ENCODE assay signal across 26 mouse cellular contexts in the genomic region with DNA sequence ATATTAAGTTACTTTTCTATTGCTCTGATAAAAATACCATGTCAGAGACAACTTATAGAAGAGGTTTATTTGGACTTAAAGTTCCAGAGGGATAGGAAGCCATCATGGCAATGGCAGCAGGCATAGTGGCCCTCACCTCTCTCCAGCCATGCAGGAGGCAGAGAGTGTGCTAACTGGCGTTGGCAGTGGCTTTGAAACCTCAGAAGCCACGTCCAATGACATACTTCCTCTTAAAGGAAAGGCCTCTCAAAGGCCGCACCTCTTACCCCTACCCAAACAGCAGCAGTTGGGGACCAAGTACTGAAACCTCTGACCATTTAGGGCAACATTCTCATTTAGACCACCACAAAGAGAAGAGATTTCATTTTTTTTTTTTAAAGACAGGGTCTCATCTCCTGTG. TPM values are rescaled to one million over a fixed set of nuclear protein-coding genes. Genes with fewer than 3 reads are reported as not detected.
DNase-seq lines count a peak whose midpoint lies in the region; ATAC-seq and TF ChIP-seq lines count a peak whose summit lies in the region.
"Had no signal": no experiment of that assay in that cellular context is flagged by ENCODE, and none has a peak within 500 bp of the region (broad histone marks: within the 10 kb centered on the region; RNA-seq: fewer than 3 reads in every experiment).

No protein-coding gene starts in this region.

- H3K4me1 ChIP-seq in CH12.LX (ENCODE audit: control insufficient read depth in 1 of 2, insufficient read depth in 2 of 2) = peaks cover 0 to 5% of the 10 kb centered on the region in 2 experiments; a peak in 1 of 4 replicates
- peaks cover 38% of the 10 kb centered on the region for H3K4me1 ChIP-seq in megakaryocyte, embryonic 14.5 days
- no peaks in the 10 kb centered on the region for H3K4me1 ChIP-seq in kidney, embryonic 16.5 days (ENCODE audit: insufficient read depth, low read length)
- H3K4me1 ChIP-seq: forebrain, embryonic 12.5 days; heart, embryonic 10.5 days; hindbrain, embryonic 13.5 days; intestine, embryonic 15.5 days had no signal

- no peaks in the 10 kb centered on the region for H3K9me3 ChIP-seq in CH12.LX (replicated peaks; ENCODE audit: low read length)
- no peaks in the 10 kb centered on the region for H3K9me3 ChIP-seq in megakaryocyte, embryonic 14.5 days
- no peaks in the 10 kb centered on the region for H3K9me3 ChIP-seq in kidney, embryonic 16.5 days (ENCODE audit: low read length)
- H3K9me3 ChIP-seq: embryonic facial prominence, embryonic 13.5 days; forebrain, embryonic 12.5 days; forebrain, embryonic 15.5 days; heart, embryonic 10.5 days; hindbrain, embryonic 10.5 days; hindbrain, embryonic 13.5 days; intestine, embryonic 15.5 days had no signal

- DNase-seq in CH12.LX (ENCODE audit: extremely low read depth) = peak; percentile 21
- DNase-seq in cerebellum, postnatal 14 days = no peak
- no peak for DNase-seq in MN1 (ENCODE audit: low spot score)
- DNase-seq: adrenal gland, adult 8-10 months; adrenal gland, postnatal 25 days; cerebellum, adult 18-20 months; cerebellum, adult 9-10 months; cerebellum, postnatal 25 days; embryo, embryonic 11 days; gastrocnemius, postnatal 25 days; heart, adult 2 months; kidney, adult 11 months had no signal

- no peak for TF ChIP-seq CTCF in CH12.LX (conservative IDR thresholded peaks at IDR 0.05 in 1 of 2, IDR thresholded peaks at IDR 0.05 in 1 of 2; ENCODE audit: low read depth in 2 of 2, low read length in 2 of 2)

- no peak for TF ChIP-seq POLR2A in CH12.LX (IDR thresholded peaks at IDR 0.05; ENCODE audit: low read depth, low read length)

- no peak overlapping the region for H3K4me3 ChIP-seq in CH12.LX (replicated peaks in 1 of 3; ENCODE audit: low read depth in 2 of 3, low read length in 2 of 3, poor library complexity in 1 of 3)
- peak overlapping the region; percentile 46 for H3K4me3 ChIP-seq in megakaryocyte, embryonic 14.5 days (replicated peaks)
- H3K4me3 ChIP-seq in kidney, embryonic 16.5 days (ENCODE audit: low read length) = no peak overlapping the region
- H3K4me3 ChIP-seq: embryonic facial prominence, embryonic 10.5 days; embryonic facial prominence, embryonic 13.5 days; erythroblast, embryonic 14.5 days; forebrain, embryonic 12.5 days; forebrain, embryonic 15.5 days; heart, adult 2 months; heart, embryonic 10.5 days; hindbrain, embryonic 10.5 days; hindbrain, embryonic 13.5 days; intestine, embryonic 15.5 days had no signal

- no peak overlapping the region for H3K27ac ChIP-seq in CH12.LX (ENCODE audit: insufficient read depth, low read depth)
- H3K27ac ChIP-seq in kidney, embryonic 16.5 days (ENCODE audit: low read length) = no peak overlapping the region
- H3K27ac ChIP-seq: embryonic facial prominence, embryonic 10.5 days; embryonic facial prominence, embryonic 13.5 days; forebrain, embryonic 12.5 days; forebrain, embryonic 15.5 days; heart, adult 2 months; heart, embryonic 10.5 days; hindbrain, embryonic 10.5 days; hindbrain, embryonic 13.5 days; intestine, embryonic 15.5 days had no signal

- no peaks in the 10 kb centered on the region for H3K27me3 ChIP-seq in CH12.LX (replicated peaks)
- no peaks in the 10 kb centered on the region for H3K27me3 ChIP-seq in megakaryocyte, embryonic 14.5 days (replicated peaks)
- no peaks in the 10 kb centered on the region for H3K27me3 ChIP-seq in kidney, embryonic 16.5 days (ENCODE audit: insufficient read depth, low read length)
- H3K27me3 ChIP-seq: embryonic facial prominence, embryonic 13.5 days; forebrain, embryonic 12.5 days; forebrain, embryonic 15.5 days; hindbrain, embryonic 13.5 days; intestine, embryonic 15.5 days had no signal

- H3K36me3 ChIP-seq in CH12.LX (replicated peaks in 1 of 2; ENCODE audit: control insufficient read depth in 1 of 2, insufficient read depth in 1 of 2, low read length in 1 of 2) = peaks cover 24 to 74% of the 10 kb centered on the region in 2 experiments
- peaks cover 71% of the 10 kb centered on the region for H3K36me3 ChIP-seq in megakaryocyte, embryonic 14.5 days (replicated peaks; ENCODE audit: low read length)
- peaks cover 3% of the 10 kb centered on the region; the same call in 1 of the 2 replicates for H3K36me3 ChIP-seq in kidney, embryonic 16.5 days (ENCODE audit: insufficient read depth, low read length)
- H3K36me3 ChIP-seq: intestine, embryonic 15.5 days had no signal

- H3K4me2 ChIP-seq in CH12.LX (ENCODE audit: insufficient read depth, low read depth, poor library complexity, severe bottlenecking) = no peak overlapping the region
- no peak overlapping the region for H3K4me2 ChIP-seq in kidney, embryonic 16.5 days (replicated peaks; ENCODE audit: low read depth, low read length)
- H3K4me2 ChIP-seq: embryonic facial prominence, embryonic 13.5 days; forebrain, embryonic 12.5 days; forebrain, embryonic 15.5 days; hindbrain, embryonic 13.5 days; intestine, embryonic 15.5 days had no signal

- ATAC-seq in granulocyte monocyte progenitor cell, adult 5-6 weeks (replicated peaks; ENCODE audit: poor library complexity, severe bottlenecking) = peak; percentile 91
- ATAC-seq in kidney, embryonic 16.5 days (ENCODE audit: low FRiP score, low TSS enrichment) = no peak
- ATAC-seq: CD4-positive, CD25-positive, alpha-beta regulatory T cell, adult 4 months; forebrain, embryonic 15.5 days; hindbrain, embryonic 16.5 days; intestine, embryonic 15.5 days had no signal

- no peak for TF ChIP-seq RAD21 in CH12.LX (IDR thresholded peaks at IDR 0.05; ENCODE audit: low read depth, low read length)

- no peak for TF ChIP-seq EP300 in CH12.LX (IDR thresholded peaks at IDR 0.05; ENCODE audit: low read length)

- in situ Hi-C loops in CH12.LX (cut with MboI; ENCODE audit: low pct_ligation_motif_present, low pct_unique_long_range_greater_than_20kb, low sequenced_read_pairs) = no loop called here

- 65% methylated on average over 3 of the region's 3 CpGs for WGBS in kidney, embryonic 16.5 days

- no peaks in the 10 kb centered on the region for H3K79me2 ChIP-seq in CH12.LX (replicated peaks; ENCODE audit: control insufficient read depth, extremely low read depth, insufficient read depth, poor library complexity, severe bottlenecking)

- dilution Hi-C loops in CH12.LX (cut with MboI; ENCODE audit: extremely low pct_ligation_motif_present, extremely low pct_unique_long_range_greater_than_20kb, low sequenced_read_pairs) = no loop called here

- no peak overlapping the region for H3K9ac ChIP-seq in CH12.LX (ENCODE audit: insufficient read depth, low read depth)
- H3K9ac ChIP-seq in kidney, embryonic 16.5 days (replicated peaks; ENCODE audit: low read length) = no peak overlapping the region
- H3K9ac ChIP-seq: embryonic facial prominence, embryonic 13.5 days; forebrain, embryonic 12.5 days; forebrain, embryonic 15.5 days; hindbrain, embryonic 13.5 days; intestine, embryonic 15.5 days had no signal

TF ChIP-seq in CH12.LX, 34 proteins besides CTCF, POLR2A, EP300 and RAD21:
- TF ChIP-seq ETS1 (conservative IDR thresholded peaks at IDR 0.05; ENCODE audit: low read depth, low read length) = no peak
- no peak for TF ChIP-seq ZMIZ1 (IDR thresholded peaks at IDR 0.05; ENCODE audit: low read depth, low read length)
- no peak for TF ChIP-seq CHD1 (IDR thresholded peaks at IDR 0.05; ENCODE audit: low read depth, low read length)
- no peak for TF ChIP-seq TCF12 (IDR thresholded peaks at IDR 0.05; ENCODE audit: low read depth, low read length)
- TF ChIP-seq MAZ (IDR thresholded peaks at IDR 0.05; ENCODE audit: low read depth, low read length) = no peak
- no peak for TF ChIP-seq ELF1 (IDR thresholded peaks at IDR 0.05; ENCODE audit: low read depth, low read length)
- TF ChIP-seq POLR2AphosphoS2 (IDR thresholded peaks at IDR 0.05; ENCODE audit: low read depth, low read length) = no peak
- no peak for TF ChIP-seq USF1 (IDR thresholded peaks at IDR 0.05; ENCODE audit: low read depth, low read length)
- no peak for TF ChIP-seq NELFE (IDR thresholded peaks at IDR 0.05; ENCODE audit: low read depth, low read length)
- no peak for TF ChIP-seq TBP (conservative IDR thresholded peaks at IDR 0.05; ENCODE audit: low read depth, low read length)
- TF ChIP-seq MXI1 (IDR thresholded peaks at IDR 0.05; ENCODE audit: low read depth, low read length) = no peak
- TF ChIP-seq JUN (IDR thresholded peaks at IDR 0.05; ENCODE audit: insufficient read depth, low read depth, low read length) = no peak
- no peak for TF ChIP-seq UBTF (IDR thresholded peaks at IDR 0.05; ENCODE audit: low read depth, low read length)
- no peak for TF ChIP-seq PAX5 (IDR thresholded peaks at IDR 0.05; ENCODE audit: low read length)
- no peak for TF ChIP-seq SIN3A (IDR thresholded peaks at IDR 0.05; ENCODE audit: low read length)
- TF ChIP-seq MAFK (IDR thresholded peaks at IDR 0.05; ENCODE audit: insufficient replicate concordance, low read length) = no peak

RNA-seq across cellular contexts. Expression of a gene that starts 35.9 kb away (rescaled TPM):
- 49.9 and 59.7 TPM in 2 replicates for total RNA-seq in CH12.LX (2012; rRNA removed)
- 43.1 and 46.7 TPM in 2 replicates for total RNA-seq in CH12.LX (2014; rRNA removed)
- 60.7 and 73.4 TPM in 2 replicates for polyA plus RNA-seq in CH12.LX (2012; ENCODE audit: insufficient read length, low read depth)
- total RNA-seq in granulocyte monocyte progenitor cell, adult 5-6 weeks (2014; fragmentation: Nextera tagmentation) = 23.2 and 24.2 TPM in 2 replicates
- total RNA-seq in granulocyte monocyte progenitor cell, adult 5-6 weeks (2017) = 38.9 and 42.7 TPM in 2 replicates
- 3.6 and 17.0 TPM in 2 replicates for polyA plus RNA-seq in megakaryocyte, embryonic 14.5 days (2012; ENCODE audit: insufficient read depth, low replicate concordance)
- 40.1 and 43.1 TPM in 2 replicates for polyA plus RNA-seq in kidney, embryonic 16.5 days (2015; fragmentation: Nextera tagmentation; extraction: Ambion mirVana)
